Mouse (Mus musculus) lung, postnatal 0 days (tissue): Measurements from ENCODE around the gene Foxk2.

Experiments
- CTCF ChIP-seq: IDR thresholded peaks from 2 replicates; pipeline ENCODE4 v1.5.1; 2016; ENCODE audit warnings: antibody characterized with exemption, mild to moderate bottlenecking
- EP300 ChIP-seq: IDR thresholded peaks from 2 replicates; pipeline ENCODE4 v1.6.1; 2016; ENCODE audit warnings: antibody characterized with exemption, mild to moderate bottlenecking, control low read depth

DNA sequence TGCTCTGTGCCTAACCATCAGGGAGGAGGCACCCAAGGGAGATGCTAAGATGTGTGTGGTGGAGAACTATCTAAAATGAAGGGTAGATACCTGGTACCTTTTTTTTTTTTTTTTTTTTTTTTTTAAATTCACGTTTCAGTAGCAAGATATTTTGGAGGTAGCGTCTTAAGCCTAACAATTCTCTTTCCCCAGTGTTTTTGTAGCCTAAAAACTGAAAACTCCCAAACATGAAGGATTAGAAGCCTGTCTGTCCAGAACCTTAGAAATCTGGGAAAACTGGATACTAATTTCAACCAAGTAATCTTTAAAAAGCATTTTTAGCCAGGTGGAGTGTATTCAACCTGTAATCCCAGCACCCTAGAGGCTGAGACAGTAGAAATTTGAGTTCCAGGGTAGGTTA is 1.3 kb downstream of the Foxk2 start:
- no peak for TF ChIP-seq CTCF
- TF ChIP-seq EP300: no peak
